Mouse (Mus musculus) liver, embryonic 15.5 days (tissue): ENCODE results near the gene Epas1. TPM values are rescaled to one million over a fixed set of nuclear protein-coding genes. Genes with fewer than 3 reads are reported as not detected.

ENCODE experiments used
- ATAC-seq: fragments of 200-750 bp; cut with Nextera tagmentation; 2 replicates; pipeline ENCODE4 v1.8.0; 2017; ENCODE audit warnings: moderate number of reproducible peaks, mild to moderate bottlenecking, moderate library complexity; ENCODE audit not compliant: insufficient read depth
- H3K27ac ChIP-seq: fragments of 300-500 bp; sonication (generic); replicated peaks from 2 replicates; pipeline ENCODE4 v1.5.1; 2015; ENCODE audit warnings: mild to moderate bottlenecking, inconsistent platforms
- H3K27me3 ChIP-seq: fragments of 300-500 bp; sonication (generic); 2 replicates; pipeline ENCODE4 v1.6.1; 2015; ENCODE audit warnings: mild to moderate bottlenecking, inconsistent platforms
- H3K36me3 ChIP-seq: fragments of 300-500 bp; sonication (generic); replicated peaks from 2 replicates; pipeline ENCODE4 v1.6.1; 2015; ENCODE audit warnings: moderate library complexity, mild to moderate bottlenecking, inconsistent platforms
- H3K4me1 ChIP-seq: fragments of 300-500 bp; sonication (generic); replicated peaks from 2 replicates; pipeline ENCODE4 v1.6.1; 2015; ENCODE audit warnings: inconsistent platforms
- H3K4me2 ChIP-seq: fragments of 300-500 bp; sonication (generic); 2 replicates; pipeline ENCODE4 v1.6.1; 2015; ENCODE audit warnings: moderate library complexity, mild to moderate bottlenecking, inconsistent platforms
- H3K4me3 ChIP-seq: fragments of 300-500 bp; sonication (generic); replicated peaks from 2 replicates; pipeline ENCODE4 v1.5.1; 2015; ENCODE audit warnings: mild to moderate bottlenecking, inconsistent platforms
- H3K9ac ChIP-seq: fragments of 300-500 bp; sonication (generic); 2 replicates; pipeline ENCODE4 v1.6.1; 2015; ENCODE audit warnings: moderate library complexity, mild to moderate bottlenecking, inconsistent platforms
- H3K9me3 ChIP-seq: fragments of 300-500 bp; sonication (generic); replicated peaks from 2 replicates; pipeline ENCODE4 v1.6.1; 2016; ENCODE audit warnings: inconsistent platforms
- WGBS: fragments of 180-500 bp; shearing (Covaris S2); methylation state at CpG from one replicate; pipeline ENCODE4 v1.1.7; 2015; ENCODE audit warnings: mixed read lengths; ENCODE audit not compliant: insufficient replicate concordance; 5-methylcytosine and 5-hydroxymethylcytosine counted together
- polyA plus RNA-seq: library from polyadenylated mRNA; unstranded; fragments of >200 nt; fragmentation: Nextera tagmentation; extraction: Ambion mirVana; gene quantifications from 2 replicates; pipeline ENCODE4 v1.2.1, GENCODE M21; 2015

The Epas1 gene
- polyA plus RNA-seq, 1 experiment from 2014 or later = 2.6 TPM

DNA sequence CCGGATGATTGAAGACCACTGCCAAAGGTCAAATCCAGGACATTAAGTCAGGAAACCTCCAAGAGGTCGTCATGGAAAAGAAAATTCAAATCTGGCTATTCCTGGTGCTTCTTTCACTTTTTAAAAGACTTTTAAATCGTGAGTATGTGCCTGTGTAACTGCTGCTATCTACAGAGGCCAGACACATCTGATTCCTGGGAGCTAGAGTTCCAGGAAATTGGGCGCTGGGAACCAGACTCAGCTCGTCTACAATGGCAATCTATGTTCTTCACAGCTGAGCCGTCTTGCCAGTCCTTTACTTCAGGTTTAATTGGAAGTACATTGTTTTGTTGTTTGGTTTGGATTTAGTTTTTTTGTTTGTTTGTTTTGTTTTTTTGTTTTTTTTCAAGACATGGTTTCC lies 22.2 kb upstream of the Epas1 start:
- no peak for ATAC-seq
- H3K27ac ChIP-seq = no peak overlapping the region
- no peaks in the 10 kb centered on the region for H3K36me3 ChIP-seq
- WGBS = 43% methylated on average over 6 of the region's 6 CpGs
- H3K9me3 ChIP-seq = no peaks in the 10 kb centered on the region
- H3K9ac ChIP-seq = no peak overlapping the region
- no peak overlapping the region for H3K4me3 ChIP-seq
- no peak overlapping the region for H3K4me2 ChIP-seq
- no peaks in the 10 kb centered on the region for H3K27me3 ChIP-seq
- 0 out of 2 replicates have a peak, but pooled peaks cover 5% of the 10 kb centered on the region for H3K4me1 ChIP-seq

DNA sequence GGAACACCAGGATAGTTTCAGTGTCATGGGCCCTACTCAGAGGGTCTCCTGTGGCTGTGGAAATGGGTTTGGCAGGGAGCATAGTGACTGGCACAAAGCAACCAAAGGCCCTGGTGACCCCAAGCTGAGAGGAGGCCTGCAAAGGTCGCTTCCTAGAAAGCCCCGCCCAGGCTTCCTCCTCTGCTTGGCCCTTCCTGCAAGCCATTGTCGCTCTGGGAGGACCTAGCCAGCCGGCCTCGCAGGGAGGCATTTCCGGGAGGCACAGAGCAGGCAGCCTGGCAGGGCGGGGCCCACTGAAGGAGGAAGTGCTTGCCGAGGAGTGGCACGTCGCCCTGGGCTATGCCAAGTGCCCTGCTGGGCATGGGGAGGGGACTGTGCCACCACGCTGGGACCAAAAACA lies 21.5 kb upstream of the Epas1 start:
- Histone ChIP-seq H3K9me3 (no peaks in the 10 kb centered on the region), H3K36me3 (no peaks in the 10 kb centered on the region), H3K9ac (no peak overlapping the region), H3K27me3 (no peaks in the 10 kb centered on the region), H3K4me1 (0 out of 2 replicates have a peak, but pooled peaks cover 5% of the 10 kb centered on the region), H3K4me2 (peak overlapping the region; percentile 18; the same call in 1 of the 2 replicates), H3K4me3 (no peak overlapping the region), H3K27ac (no peak overlapping the region)
- WGBS = 3% methylated on average over 11 of the region's 11 CpGs
- peak; percentile 73 for ATAC-seq

- H3K36me3 ChIP-seq = no peaks in the 10 kb centered on the region
- H3K9me3 ChIP-seq = no peaks in the 10 kb centered on the region
- 0 out of 2 replicates have a peak, but pooled peaks cover 5% of the 10 kb centered on the region for H3K4me1 ChIP-seq
- no peak for ATAC-seq
- 50% methylated on average over 1 of the region's 1 CpGs for WGBS
- H3K27me3 ChIP-seq = no peaks in the 10 kb centered on the region
- H3K27ac ChIP-seq = no peak overlapping the region
- H3K9ac ChIP-seq = no peak overlapping the region
- H3K4me3 ChIP-seq = no peak overlapping the region
- peak overlapping the region; percentile 18; the same call in 1 of the 2 replicates for H3K4me2 ChIP-seq
Measured at GRCm38 (mm10) chr17:86732522-86732921, 21.0 kb upstream of the Epas1 start.

GRCm38 (mm10) chr17:86733644-86734043 lies 19.9 kb upstream of the Epas1 start:
- Histone ChIP-seq H3K4me1 (0 out of 2 replicates have a peak, but pooled peaks cover 5% of the 10 kb centered on the region), H3K27me3 (no peaks in the 10 kb centered on the region), H3K36me3 (no peaks in the 10 kb centered on the region), H3K4me2 (no peak overlapping the region), H3K9me3 (no peaks in the 10 kb centered on the region), H3K4me3 (no peak overlapping the region), H3K9ac (no peak overlapping the region), H3K27ac (no peak overlapping the region)
- WGBS = 46% methylated on average over 4 of the region's 4 CpGs
- no peak for ATAC-seq

DNA sequence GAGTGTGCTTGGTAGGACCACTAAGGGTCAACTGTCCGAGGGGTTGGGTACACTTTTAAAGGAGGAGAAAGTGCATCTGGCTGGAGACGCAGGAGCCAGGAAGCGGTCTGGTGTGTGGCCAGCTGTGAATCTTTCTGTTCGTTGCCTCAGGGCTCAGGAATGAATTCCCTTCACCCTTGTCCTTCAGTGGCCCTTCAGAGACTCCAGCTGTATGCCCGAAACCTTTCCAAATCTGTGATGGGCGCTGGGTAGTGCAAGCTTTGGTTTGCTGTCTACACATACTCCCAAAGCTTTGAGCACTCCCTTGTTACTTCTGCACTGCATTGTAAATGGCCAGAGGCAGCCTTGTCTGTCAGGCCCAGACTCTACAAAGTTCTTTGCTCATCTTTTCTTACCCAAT lies 15.0 kb upstream of the Epas1 start:
- Histone ChIP-seq H3K9ac (no peak overlapping the region), H3K4me2 (no peak overlapping the region), H3K27ac (no peak overlapping the region), H3K4me3 (no peak overlapping the region), H3K4me1 (no peaks in the 10 kb centered on the region), H3K9me3 (no peaks in the 10 kb centered on the region), H3K36me3 (no peaks in the 10 kb centered on the region), H3K27me3 (no peaks in the 10 kb centered on the region)
- no peak for ATAC-seq
- 63% methylated on average over 6 of the region's 6 CpGs for WGBS

DNA sequence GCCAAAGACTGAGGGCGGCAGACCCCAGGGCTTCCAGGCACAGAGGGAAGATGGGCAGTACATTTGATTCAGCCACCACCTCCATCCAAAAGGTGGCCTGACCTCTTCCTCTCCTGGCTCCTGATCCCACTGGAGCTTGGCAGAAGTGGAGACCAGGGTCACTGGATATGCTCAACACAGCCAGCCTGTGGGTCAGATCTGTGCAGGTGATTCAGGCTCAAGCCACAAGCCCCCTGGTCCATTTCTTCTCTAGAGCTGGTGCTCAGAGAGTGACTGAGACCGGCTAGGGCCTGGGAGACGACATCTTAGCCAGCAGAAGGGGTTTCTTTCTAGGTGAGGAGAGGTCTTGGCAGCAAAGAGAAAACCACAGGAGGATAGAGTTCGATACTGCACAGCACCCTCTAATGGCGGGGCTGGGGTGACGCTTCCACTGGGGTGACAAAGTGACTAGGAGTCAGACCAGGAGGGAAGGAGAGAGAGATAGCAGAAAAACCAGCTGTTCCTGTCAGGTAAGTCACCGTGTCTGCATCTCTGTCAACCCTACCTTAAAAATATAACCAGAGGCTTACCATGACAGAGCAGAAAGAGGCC lies 10.1 kb upstream of the Epas1 start:
- Histone ChIP-seq H3K27me3 (no peaks in the 10 kb centered on the region), H3K36me3 (no peaks in the 10 kb centered on the region), H3K4me1 (no peaks in the 10 kb centered on the region), H3K27ac (no peak overlapping the region), H3K4me2 (no peak overlapping the region), H3K4me3 (no peak overlapping the region), H3K9me3 (no peaks in the 10 kb centered on the region), H3K9ac (no peak overlapping the region)
- WGBS = 58% methylated on average over 7 of the region's 7 CpGs
- no peak for ATAC-seq

- no peak overlapping the region for H3K4me2 ChIP-seq
Measured at GRCm38 (mm10) chr17:86744943-86745342, 8.6 kb upstream of the Epas1 start.

GRCm38 (mm10) chr17:86751373-86751871 lies 2.1 kb upstream of the Epas1 start:
- Histone ChIP-seq H3K4me1 (peaks cover 14% of the 10 kb centered on the region), H3K4me2 (no peak overlapping the region), H3K9me3 (no peaks in the 10 kb centered on the region), H3K27me3 (peaks cover 60% of the 10 kb centered on the region), H3K4me3 (no peak overlapping the region), H3K36me3 (no peaks in the 10 kb centered on the region), H3K9ac (no peak overlapping the region), H3K27ac (no peak overlapping the region)
- ATAC-seq = no peak
- WGBS = 73% methylated on average over 10 of the region's 10 CpGs

More at GRCm38 (mm10) chr17:86744943-86745342, 8.6 kb upstream of the Epas1 start:
- H3K9me3 ChIP-seq = no peaks in the 10 kb centered on the region
- H3K9ac ChIP-seq = no peak overlapping the region
- WGBS = 44% methylated on average over 6 of the region's 6 CpGs
- no peak overlapping the region for H3K4me3 ChIP-seq
- no peak for ATAC-seq
- no peaks in the 10 kb centered on the region for H3K4me1 ChIP-seq
- no peak overlapping the region for H3K27ac ChIP-seq
- no peaks in the 10 kb centered on the region for H3K27me3 ChIP-seq
- no peaks in the 10 kb centered on the region for H3K36me3 ChIP-seq

DNA sequence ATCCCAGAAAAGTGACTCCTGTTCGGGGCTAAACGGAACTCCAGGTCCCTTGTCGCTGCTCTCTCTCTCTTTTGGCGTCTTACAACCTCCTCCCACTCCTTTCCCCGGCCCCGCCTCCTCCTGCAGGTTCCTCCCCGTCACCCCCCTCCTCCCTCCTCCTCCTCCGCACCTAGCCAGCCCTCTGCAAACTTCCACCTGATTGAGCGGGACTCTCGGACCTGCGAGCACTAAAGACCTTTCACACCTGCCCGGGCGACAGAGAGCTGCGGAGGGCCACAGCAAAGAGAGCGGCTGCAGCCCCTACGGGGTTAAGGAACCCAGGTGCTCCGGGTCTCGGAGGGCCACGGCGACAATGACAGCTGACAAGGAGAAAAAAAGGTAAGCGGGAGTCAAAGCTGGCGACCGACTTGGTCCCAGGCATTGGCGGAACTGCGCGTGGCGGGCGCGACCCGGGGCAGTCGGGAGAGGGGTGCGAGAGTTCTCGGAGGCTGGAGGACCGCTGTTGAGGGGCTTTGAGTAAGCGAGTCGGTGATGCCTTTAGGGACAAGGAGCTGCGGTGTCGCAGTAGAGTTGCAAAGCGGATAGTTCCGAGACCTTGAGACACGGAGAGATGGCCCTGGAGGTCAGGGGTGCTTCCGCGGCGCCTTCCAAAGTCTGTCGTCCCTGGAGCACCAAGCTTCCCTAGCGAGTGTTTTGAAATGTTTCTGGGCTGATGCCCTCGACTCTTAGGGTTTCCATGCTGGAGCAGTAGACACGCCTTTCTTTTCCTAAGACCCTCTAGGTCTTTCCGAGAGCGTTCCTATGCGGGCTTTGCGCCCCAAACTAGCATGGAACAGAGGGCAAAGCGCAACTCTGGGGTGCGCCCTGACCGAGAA lies 668 bp downstream of the Epas1 start:
- Histone ChIP-seq H3K9me3 (no peaks in the 10 kb centered on the region), H3K36me3 (no peaks in the 10 kb centered on the region), H3K27ac (0 out of 2 replicates have a peak overlapping the region, but pooled peaks have one; percentile 41), H3K4me3 (peak overlapping the region; percentile 54), H3K27me3 (peaks cover 74% of the 10 kb centered on the region), H3K4me2 (peak overlapping the region; percentile 66), H3K4me1 (peaks cover 24% of the 10 kb centered on the region), H3K9ac (peak overlapping the region; percentile 25; the same call in 1 of the 2 replicates)
- WGBS = under 1% methylated on average over 55 of the region's 55 CpGs
- peak; percentile 62 for ATAC-seq

- Histone ChIP-seq H3K27ac (no peak overlapping the region), H3K27me3 (peaks cover 74% of the 10 kb centered on the region), H3K4me3 (peak overlapping the region; percentile 54), H3K36me3 (no peaks in the 10 kb centered on the region), H3K4me1 (peaks cover 24% of the 10 kb centered on the region), H3K9me3 (no peaks in the 10 kb centered on the region), H3K9ac (peak overlapping the region; percentile 25; the same call in 1 of the 2 replicates), H3K4me2 (peak overlapping the region; percentile 66)
- WGBS = 2% methylated on average over 52 of the region's 52 CpGs
- ATAC-seq = no peak
Measured at GRCm38 (mm10) chr17:86754806-86755571, 1.5 kb downstream of the Epas1 start.
